Mouse (Mus musculus): Measurements from ENCODE around the gene Pml. TPM values are rescaled to one million over a fixed set of nuclear protein-coding genes. Genes with fewer than 3 reads are reported as not detected.

Pml gene
- polyA plus RNA-seq, 1 experiment = 24.3 TPM

GRCm38 (mm10) chr9:58250322-58250721, 736 bp upstream of the Pml start:
- H3K36me3 ChIP-seq (ENCODE audit: control insufficient read depth, insufficient read depth) = peaks cover 15% of the 10 kb centered on the region
- no peak overlapping the region for H3ac ChIP-seq (ENCODE audit: control insufficient read depth, insufficient read length, low read depth)
- H3K79me3 ChIP-seq (ENCODE audit: low read depth) = peaks cover 26% of the 10 kb centered on the region
- H3K27me3 ChIP-seq (ENCODE audit: control insufficient read depth, insufficient read depth, insufficient read length) = no peaks in the 10 kb centered on the region
- H3K4me3 ChIP-seq (ENCODE audit: insufficient read depth, poor library complexity, severe bottlenecking) = no peak overlapping the region
- TF ChIP-seq CEBPB (IDR thresholded peaks at IDR 0.05; ENCODE audit: low read depth) (no peak), FOSL1 (IDR thresholded peaks at IDR 0.05; ENCODE audit: insufficient read depth, low read length, poor library complexity, severe bottlenecking) (no peak), CTCF (IDR thresholded peaks at IDR 0.05; ENCODE audit: control insufficient read depth, insufficient read depth, insufficient read length) (no peak)
- H3K79me2 ChIP-seq (ENCODE audit: control insufficient read depth, insufficient read depth) = peaks cover 43% of the 10 kb centered on the region

GRCm38 (mm10) chr9:58248746-58249413, 706 bp downstream of the Pml start:
- Histone ChIP-seq H3K79me2 (ENCODE audit: control insufficient read depth, insufficient read depth) (peaks cover 57% of the 10 kb centered on the region), H3ac (ENCODE audit: control insufficient read depth, insufficient read length, low read depth) (peak overlapping the region; percentile 63), H3K4me3 (ENCODE audit: insufficient read depth, poor library complexity, severe bottlenecking) (peak overlapping the region; percentile 47), H3K36me3 (ENCODE audit: control insufficient read depth, insufficient read depth) (peaks cover 24% of the 10 kb centered on the region), H3K79me3 (ENCODE audit: low read depth) (peaks cover 40% of the 10 kb centered on the region), H3K27me3 (ENCODE audit: control insufficient read depth, insufficient read depth, insufficient read length) (no peaks in the 10 kb centered on the region)
- TF ChIP-seq CTCF (IDR thresholded peaks at IDR 0.05; ENCODE audit: control insufficient read depth, insufficient read depth, insufficient read length) (no peak), MYOD1 (IDR thresholded peaks at IDR 0.05; ENCODE audit: control insufficient read depth, insufficient read length, low read depth) (no peak), MAX (IDR thresholded peaks at IDR 0.05) (no peak), CEBPB (IDR thresholded peaks at IDR 0.05; ENCODE audit: low read depth) (no peak), FOSL1 (IDR thresholded peaks at IDR 0.05; ENCODE audit: insufficient read depth, low read length, poor library complexity, severe bottlenecking) (no peak), MYOG (IDR thresholded peaks at IDR 0.05; ENCODE audit: control insufficient read depth, extremely low read depth, insufficient read length) (no peak), USF1 (IDR thresholded peaks at IDR 0.05; ENCODE audit: low read depth) (no peak)

GRCm38 (mm10) chr9:58247064-58247759, 2.4 kb downstream of the Pml start:
- peaks cover 74% of the 10 kb centered on the region for H3K79me2 ChIP-seq (ENCODE audit: control insufficient read depth, insufficient read depth)
- TF ChIP-seq MYOD1 (IDR thresholded peaks at IDR 0.05; ENCODE audit: control insufficient read depth, insufficient read length, low read depth) (no peak), CTCF (IDR thresholded peaks at IDR 0.05; ENCODE audit: control insufficient read depth, insufficient read depth, insufficient read length) (peak; percentile 93), MYOG (IDR thresholded peaks at IDR 0.05; ENCODE audit: control insufficient read depth, extremely low read depth, insufficient read length) (no peak), FOSL1 (IDR thresholded peaks at IDR 0.05; ENCODE audit: insufficient read depth, low read length, poor library complexity, severe bottlenecking) (no peak), USF1 (IDR thresholded peaks at IDR 0.05; ENCODE audit: low read depth) (no peak), MAX (IDR thresholded peaks at IDR 0.05) (peak; percentile 30), CEBPB (IDR thresholded peaks at IDR 0.05; ENCODE audit: low read depth) (no peak)
- H3K79me3 ChIP-seq (ENCODE audit: low read depth) = peaks cover 51% of the 10 kb centered on the region
- H3K36me3 ChIP-seq (ENCODE audit: control insufficient read depth, insufficient read depth) = peaks cover 40% of the 10 kb centered on the region
- no peaks in the 10 kb centered on the region for H3K27me3 ChIP-seq (ENCODE audit: control insufficient read depth, insufficient read depth, insufficient read length)
- H3ac ChIP-seq (ENCODE audit: control insufficient read depth, insufficient read length, low read depth) = peak overlapping the region; percentile 43
- H3K4me3 ChIP-seq (ENCODE audit: insufficient read depth, poor library complexity, severe bottlenecking) = peak overlapping the region; percentile 32

GRCm38 (mm10) chr9:58246083-58246591, 3.4 kb downstream of the Pml start:
- Histone ChIP-seq H3ac (ENCODE audit: control insufficient read depth, insufficient read length, low read depth) (no peak overlapping the region), H3K79me2 (ENCODE audit: control insufficient read depth, insufficient read depth) (peaks cover 85% of the 10 kb centered on the region), H3K36me3 (ENCODE audit: control insufficient read depth, insufficient read depth) (peaks cover 43% of the 10 kb centered on the region), H3K27me3 (ENCODE audit: control insufficient read depth, insufficient read depth, insufficient read length) (no peaks in the 10 kb centered on the region), H3K4me3 (ENCODE audit: insufficient read depth, poor library complexity, severe bottlenecking) (no peak overlapping the region), H3K79me3 (ENCODE audit: low read depth) (peaks cover 55% of the 10 kb centered on the region)
- TF ChIP-seq CEBPB (IDR thresholded peaks at IDR 0.05; ENCODE audit: low read depth) (no peak), MYOD1 (IDR thresholded peaks at IDR 0.05; ENCODE audit: control insufficient read depth, insufficient read length, low read depth) (no peak), MAX (IDR thresholded peaks at IDR 0.05) (no peak), USF1 (IDR thresholded peaks at IDR 0.05; ENCODE audit: low read depth) (no peak)

GRCm38 (mm10) chr9:58243696-58244095, 5.9 kb downstream of the Pml start:
- H3K79me3 ChIP-seq (ENCODE audit: low read depth) = peaks cover 61% of the 10 kb centered on the region
- no peak overlapping the region for H3K4me3 ChIP-seq (ENCODE audit: insufficient read depth, poor library complexity, severe bottlenecking)
- TF ChIP-seq MAX (IDR thresholded peaks at IDR 0.05) (no peak), MYOD1 (IDR thresholded peaks at IDR 0.05; ENCODE audit: control insufficient read depth, insufficient read length, low read depth) (no peak), FOSL1 (IDR thresholded peaks at IDR 0.05; ENCODE audit: insufficient read depth, low read length, poor library complexity, severe bottlenecking) (no peak), CEBPB (IDR thresholded peaks at IDR 0.05; ENCODE audit: low read depth) (no peak)
- H3K36me3 ChIP-seq (ENCODE audit: control insufficient read depth, insufficient read depth) = peaks cover 43% of the 10 kb centered on the region
- peaks cover 100% of the 10 kb centered on the region for H3K79me2 ChIP-seq (ENCODE audit: control insufficient read depth, insufficient read depth)
- no peaks in the 10 kb centered on the region for H3K27me3 ChIP-seq (ENCODE audit: control insufficient read depth, insufficient read depth, insufficient read length)
- H3ac ChIP-seq (ENCODE audit: control insufficient read depth, insufficient read length, low read depth) = no peak overlapping the region

- Histone ChIP-seq H3K36me3 (ENCODE audit: control insufficient read depth, insufficient read depth) (peaks cover 43% of the 10 kb centered on the region), H3K4me3 (ENCODE audit: insufficient read depth, poor library complexity, severe bottlenecking) (no peak overlapping the region), H3K27me3 (ENCODE audit: control insufficient read depth, insufficient read depth, insufficient read length) (no peaks in the 10 kb centered on the region), H3K79me2 (ENCODE audit: control insufficient read depth, insufficient read depth) (peaks cover 100% of the 10 kb centered on the region), H3K79me3 (ENCODE audit: low read depth) (peaks cover 58% of the 10 kb centered on the region), H3ac (ENCODE audit: control insufficient read depth, insufficient read length, low read depth) (no peak overlapping the region)
- TF ChIP-seq MYOD1 (IDR thresholded peaks at IDR 0.05; ENCODE audit: control insufficient read depth, insufficient read length, low read depth) (no peak), USF1 (IDR thresholded peaks at IDR 0.05; ENCODE audit: low read depth) (no peak), CEBPB (IDR thresholded peaks at IDR 0.05; ENCODE audit: low read depth) (no peak), MYOG (IDR thresholded peaks at IDR 0.05; ENCODE audit: control insufficient read depth, extremely low read depth, insufficient read length) (no peak), FOSL1 (IDR thresholded peaks at IDR 0.05; ENCODE audit: insufficient read depth, low read length, poor library complexity, severe bottlenecking) (no peak), MAX (IDR thresholded peaks at IDR 0.05) (no peak), CTCF (IDR thresholded peaks at IDR 0.05; ENCODE audit: control insufficient read depth, insufficient read depth, insufficient read length) (no peak)
These were observed 6.9 kb downstream of the Pml start for GRCm38 (mm10) chr9:58242696-58243095.
